ENCODE assay signal across 9 mouse cellular contexts in the genomic region with DNA sequence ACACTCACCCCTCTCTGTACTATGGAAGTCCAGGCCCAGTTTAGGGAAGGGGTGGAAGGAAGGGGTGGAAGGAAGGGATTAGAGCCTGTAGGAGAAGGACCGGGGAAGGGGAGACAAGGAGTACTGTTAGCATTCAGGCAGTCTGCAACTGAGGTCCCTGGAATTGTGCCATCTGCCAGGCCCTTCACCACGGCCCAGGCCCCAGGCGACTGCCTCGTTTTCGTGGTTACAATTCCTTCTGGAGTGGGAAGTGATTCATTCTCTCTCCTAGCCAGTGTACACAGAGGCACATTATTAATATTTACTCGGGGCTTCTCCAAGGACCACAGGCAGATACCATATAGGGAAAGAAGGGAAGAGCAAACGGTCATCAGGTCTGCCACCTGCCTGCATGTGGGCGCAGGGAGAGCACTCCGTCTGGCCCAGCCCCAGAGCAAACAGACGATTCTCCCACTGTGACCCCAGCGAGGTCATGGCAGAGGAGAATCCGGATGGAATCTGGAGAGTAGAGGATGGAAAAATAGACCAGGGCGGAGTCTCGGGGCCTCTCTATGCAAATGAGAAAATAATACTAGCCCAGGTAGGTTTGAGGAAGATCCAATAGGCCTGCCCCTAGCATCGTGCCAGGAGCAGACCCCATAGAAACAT.
DNase-seq lines count a peak whose midpoint lies in the region; ATAC-seq lines count a peak whose summit lies in the region.
"Had no signal": no experiment of that assay in that cellular context is flagged by ENCODE, and none has a peak within 500 bp of the region (broad histone marks: within the 10 kb centered on the region; RNA-seq: fewer than 3 reads in every experiment).

No protein-coding gene starts in this region.

- no peak overlapping the region for H3K4me3 ChIP-seq in hindbrain, embryonic 12.5 days
- no peak overlapping the region for H3K4me3 ChIP-seq in midbrain, embryonic 11.5 days (ENCODE audit: low read depth, low read length)

- peaks cover 72% of the 10 kb centered on the region for H3K4me1 ChIP-seq in hindbrain, embryonic 12.5 days
- H3K4me1 ChIP-seq in midbrain, embryonic 11.5 days (ENCODE audit: control insufficient read depth, insufficient read depth, low read length) = no peaks in the 10 kb centered on the region

- H3K4me2 ChIP-seq in hindbrain, embryonic 12.5 days (replicated peaks) = no peak overlapping the region
- no peak overlapping the region for H3K4me2 ChIP-seq in midbrain, embryonic 11.5 days

- H3K27ac ChIP-seq in hindbrain, embryonic 12.5 days = peak overlapping the region; percentile 76
- H3K27ac ChIP-seq in midbrain, embryonic 11.5 days (ENCODE audit: low read depth, low read length) = 0 out of 2 replicates have a peak overlapping the region, but pooled peaks have one; percentile 3

- no peak overlapping the region for H3K9ac ChIP-seq in hindbrain, embryonic 12.5 days
- no peak overlapping the region for H3K9ac ChIP-seq in midbrain, embryonic 11.5 days (ENCODE audit: low read length)

- H3K9me3 ChIP-seq in hindbrain, embryonic 12.5 days (replicated peaks) = no peaks in the 10 kb centered on the region
- no peaks in the 10 kb centered on the region for H3K9me3 ChIP-seq in midbrain, embryonic 11.5 days (ENCODE audit: control insufficient read depth, low read length)

- no peaks in the 10 kb centered on the region for H3K27me3 ChIP-seq in hindbrain, embryonic 12.5 days
- no peaks in the 10 kb centered on the region for H3K27me3 ChIP-seq in midbrain, embryonic 11.5 days (ENCODE audit: control insufficient read depth, insufficient read depth, low read length)

- WGBS in hindbrain, embryonic 12.5 days = 47% methylated on average over 15 of the region's 15 CpGs
- WGBS in midbrain, embryonic 11.5 days = 58% methylated on average over 15 of the region's 15 CpGs

- H3K36me3 ChIP-seq in hindbrain, embryonic 12.5 days = no peaks in the 10 kb centered on the region
- H3K36me3 ChIP-seq in midbrain, embryonic 11.5 days (ENCODE audit: control insufficient read depth, insufficient read depth, low read length) = no peaks in the 10 kb centered on the region

- DNase-seq in 3T3-L1 (ENCODE audit: low read depth, low spot score) = peak; percentile 4
- DNase-seq in Muller cell, postnatal 12 days (ENCODE audit: inconsistent ontology term) = peak; percentile 84
- no peak for DNase-seq in midbrain, embryonic 11.5 days (ENCODE audit: low spot score, missing footprints)
- DNase-seq in spleen, postnatal 10 days (ENCODE audit: low spot score in 2 of 2) = no peak
- no peak for DNase-seq in embryo, embryonic 9.5 days (ENCODE audit: extremely low spot score)
- no peak for DNase-seq in embryo, embryonic 10.5 days (ENCODE audit: low spot score)
- DNase-seq: adrenal gland, postnatal 25 days; heart, postnatal 14 days had no signal

- ATAC-seq in hindbrain, embryonic 12.5 days (ENCODE audit: low FRiP score) = no peak
- peak; percentile 38; the same call in 1 of the 2 replicates for ATAC-seq in midbrain, embryonic 11.5 days (ENCODE audit: low FRiP score)

Comparison
In these comparisons a context has a peak if more than half of its experiments do, and no peak if none do; other contexts are left out.
1. DNase-seq: peak in 3T3-L1 (single experiment) and Muller cell, postnatal 12 days (single experiment); none in midbrain, embryonic 11.5 days (single experiment), spleen, postnatal 10 days (0 of 2), embryo, embryonic 9.5 days (single experiment) and embryo, embryonic 10.5 days (single experiment).